Mouse (Mus musculus): ENCODE measurements around the gene Ssbp4.
"Not testable (repeated sequence)": the region's sequence is repeated elsewhere in the genome, so short reads cannot be mapped to it uniquely, and the experiment has no call there.

Gene Ssbp4

DNA sequence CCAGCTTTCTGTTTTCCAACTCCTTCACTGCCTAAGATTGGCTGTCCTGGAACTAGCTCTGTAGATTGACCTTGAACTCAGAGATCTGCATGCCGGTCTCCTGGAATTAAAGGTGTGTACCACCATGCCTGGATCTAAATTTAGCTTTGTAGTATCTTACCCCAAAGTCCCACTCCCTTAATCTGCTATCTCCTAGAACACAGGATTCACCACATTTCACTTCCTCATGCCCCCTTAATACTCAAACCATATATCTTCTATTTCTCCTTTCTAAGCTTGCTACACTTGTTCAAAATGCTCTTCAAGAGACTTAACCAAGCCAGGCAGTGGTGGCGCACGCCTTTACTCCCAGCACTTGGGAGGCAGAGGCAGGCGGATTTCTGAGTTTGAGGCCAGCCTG, 20.7 kb downstream of the Ssbp4 start:
- not testable (repeated sequence) for DNase-seq (ENCODE audit: low spot score)

- DNase-seq (ENCODE audit: low spot score), result no peak
These were observed 23.4 kb downstream of the Ssbp4 start for GRCm38 (mm10) chr8:70585258-70585652.

- no peak for DNase-seq (ENCODE audit: low spot score)
These were observed 23.9 kb downstream of the Ssbp4 start for GRCm38 (mm10) chr8:70584606-70585257.

GRCm38 (mm10) chr8:70583476-70584387, 24.9 kb downstream of the Ssbp4 start:
- DNase-seq (ENCODE audit: low spot score), result no peak

DNA sequence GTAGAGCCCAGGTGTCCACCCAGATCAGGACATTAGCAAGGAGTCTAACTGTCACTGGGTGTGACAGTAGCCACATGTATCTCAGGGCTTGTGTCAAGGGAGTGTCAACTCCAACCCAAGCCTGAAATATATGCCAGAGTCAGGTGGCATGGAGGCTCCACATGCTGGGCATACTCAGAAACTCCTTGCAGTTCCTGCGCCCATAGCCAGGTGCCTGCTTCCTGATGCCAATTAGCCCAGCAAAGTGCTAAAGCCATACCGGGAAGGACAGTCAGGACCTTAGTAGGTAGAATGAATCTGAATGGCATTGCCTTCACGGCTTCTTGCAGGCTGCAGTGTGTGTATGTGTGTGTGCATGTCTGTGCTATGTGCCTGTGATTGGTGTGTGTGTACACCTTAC, 31.5 kb downstream of the Ssbp4 start:
- no peak for DNase-seq (ENCODE audit: low spot score)

GRCm38 (mm10) chr8:70574915-70575314, 33.8 kb downstream of the Ssbp4 start:
- no peak for DNase-seq (ENCODE audit: low spot score)

- DNase-seq (ENCODE audit: low spot score), result no peak
These were observed 34.4 kb downstream of the Ssbp4 start for GRCm38 (mm10) chr8:70574302-70574701.

- DNase-seq (ENCODE audit: low spot score), result no peak
These were observed 37.7 kb downstream of the Ssbp4 start for GRCm38 (mm10) chr8:70570990-70571389.

GRCm38 (mm10) chr8:70570360-70570759, 38.3 kb downstream of the Ssbp4 start:
- no peak for DNase-seq (ENCODE audit: low spot score)

DNA sequence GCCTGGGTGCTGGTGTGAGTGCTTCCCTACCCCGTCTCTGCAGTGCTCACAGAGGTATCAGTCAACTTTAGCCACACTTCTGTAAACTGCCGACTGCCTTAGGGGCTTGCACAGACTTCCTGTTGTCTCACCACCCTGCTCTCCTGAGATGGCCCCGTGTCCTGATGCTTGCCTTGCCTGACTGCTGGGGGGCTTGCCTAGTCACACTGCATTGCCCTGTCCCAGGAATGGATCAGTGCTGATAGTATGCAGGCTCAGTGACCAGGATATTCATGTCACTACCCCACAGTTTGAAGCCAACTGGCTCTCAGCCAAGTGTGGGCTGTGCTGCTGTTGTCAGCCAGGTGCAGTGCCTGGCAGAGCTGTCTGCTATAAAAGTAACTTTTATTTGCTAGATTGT, 43.1 kb downstream of the Ssbp4 start:
- DNase-seq (ENCODE audit: low spot score), result no peak

- DNase-seq (ENCODE audit: low spot score), result no peak
These were observed 43.9 kb downstream of the Ssbp4 start for GRCm38 (mm10) chr8:70564696-70565235.

DNA sequence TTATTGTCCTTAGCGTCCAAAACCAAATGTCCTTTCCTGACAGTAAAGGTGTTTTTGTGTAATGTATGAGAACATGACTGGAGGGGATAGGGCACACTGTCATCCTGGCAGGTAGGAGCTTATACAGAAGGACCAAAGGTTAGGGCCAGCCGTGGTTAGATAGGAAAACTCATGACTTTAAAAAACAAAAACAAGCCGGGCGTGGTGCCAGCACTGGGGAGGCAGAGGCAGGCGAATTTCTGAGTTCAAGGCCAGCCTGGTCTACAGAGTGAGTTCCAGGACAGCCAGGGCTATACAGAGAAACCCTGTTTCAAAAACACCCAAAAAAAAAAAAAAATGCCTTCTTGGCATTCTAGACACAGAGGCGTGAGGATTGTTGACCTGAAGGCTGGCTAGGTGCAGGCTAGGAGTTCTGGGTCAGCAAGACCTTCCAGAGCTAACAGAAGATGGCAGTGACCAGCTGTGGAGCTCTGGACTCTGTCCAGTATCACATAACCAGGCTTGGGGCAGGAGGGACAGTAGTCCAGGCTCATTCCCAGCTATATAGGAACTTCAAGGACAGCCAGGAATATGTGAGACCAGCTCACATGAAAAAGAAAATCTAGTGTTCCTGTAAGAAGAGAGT, 44.8 kb downstream of the Ssbp4 start:
- DNase-seq (ENCODE audit: low spot score), result no peak

DNA sequence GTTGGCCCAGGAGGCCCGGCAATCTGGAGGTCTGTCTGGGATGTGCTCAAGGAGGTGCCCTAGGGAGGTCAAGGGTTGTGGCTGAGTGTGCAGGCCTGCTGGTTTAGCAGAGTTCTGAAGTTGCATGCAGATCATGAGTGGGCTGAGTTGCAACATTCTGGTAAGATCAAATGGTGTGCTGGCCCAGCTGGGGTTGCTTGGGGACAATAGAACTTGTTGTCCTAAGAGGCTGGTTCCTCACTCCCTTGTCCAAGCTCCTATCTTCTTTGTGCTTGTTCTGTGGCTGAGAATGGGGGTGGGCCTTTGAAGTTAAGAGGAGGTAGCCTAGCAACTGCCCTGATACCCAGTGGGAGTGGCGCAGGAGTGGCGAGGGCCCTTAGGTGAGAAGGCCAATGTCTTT, 45.9 kb downstream of the Ssbp4 start:
- DNase-seq (ENCODE audit: low spot score), result no peak

GRCm38 (mm10) chr8:70561809-70562535, 46.7 kb downstream of the Ssbp4 start:
- no peak for DNase-seq (ENCODE audit: low spot score)

DNA sequence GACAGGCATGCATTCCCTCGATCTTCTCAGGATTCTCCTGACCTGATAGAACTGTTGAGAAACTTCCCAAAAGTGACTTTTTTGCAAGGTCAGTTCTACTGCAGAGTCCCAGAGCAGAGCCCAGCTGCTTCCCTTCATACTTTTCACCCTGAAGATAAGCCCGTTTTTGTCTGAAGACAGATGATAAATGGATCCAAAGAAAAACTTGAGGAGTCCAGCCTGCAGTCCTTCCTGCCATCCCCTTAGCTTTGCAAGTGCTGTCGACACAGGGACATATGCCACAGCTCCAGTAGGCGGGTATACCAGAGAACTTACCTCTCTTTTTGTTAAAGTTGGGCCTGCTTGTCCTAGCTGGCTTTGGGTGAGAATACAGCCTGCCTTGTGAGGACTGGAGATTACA, 47.3 kb downstream of the Ssbp4 start:
- no peak for DNase-seq (ENCODE audit: low spot score)

DNA sequence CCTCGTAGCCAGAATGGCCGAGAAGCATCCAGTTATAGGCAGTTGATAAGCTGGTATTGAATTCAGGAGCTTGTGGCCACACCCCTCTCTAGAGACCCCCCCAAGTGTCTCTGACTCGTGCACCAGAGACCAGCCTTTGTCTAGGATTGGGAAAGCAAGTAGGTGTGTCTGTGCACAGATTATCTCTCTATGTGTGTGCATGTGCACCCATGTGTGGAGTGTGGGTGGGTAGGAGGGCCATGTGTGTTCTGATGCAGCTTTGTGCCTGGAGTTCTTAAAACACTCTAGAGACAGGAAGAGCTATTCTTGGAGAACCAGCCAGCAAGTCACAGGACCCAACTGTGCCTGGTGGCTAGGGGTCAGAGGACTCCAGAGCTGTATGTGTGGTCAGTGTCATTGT, 48.1 kb downstream of the Ssbp4 start:
- no peak for DNase-seq (ENCODE audit: low spot score)

- DNase-seq (ENCODE audit: low spot score), result no peak
These were observed 48.6 kb downstream of the Ssbp4 start for GRCm38 (mm10) chr8:70560096-70560495.

GRCm38 (mm10) chr8:70558983-70559382, 49.7 kb downstream of the Ssbp4 start:
- DNase-seq (ENCODE audit: low spot score), result no peak

GRCm38 (mm10) chr8:70558334-70558733, 50.3 kb downstream of the Ssbp4 start:
- DNase-seq (ENCODE audit: low spot score), result no peak

GRCm38 (mm10) chr8:70555079-70555747, 53.5 kb downstream of the Ssbp4 start:
- no peak for DNase-seq (ENCODE audit: low spot score)

DNA sequence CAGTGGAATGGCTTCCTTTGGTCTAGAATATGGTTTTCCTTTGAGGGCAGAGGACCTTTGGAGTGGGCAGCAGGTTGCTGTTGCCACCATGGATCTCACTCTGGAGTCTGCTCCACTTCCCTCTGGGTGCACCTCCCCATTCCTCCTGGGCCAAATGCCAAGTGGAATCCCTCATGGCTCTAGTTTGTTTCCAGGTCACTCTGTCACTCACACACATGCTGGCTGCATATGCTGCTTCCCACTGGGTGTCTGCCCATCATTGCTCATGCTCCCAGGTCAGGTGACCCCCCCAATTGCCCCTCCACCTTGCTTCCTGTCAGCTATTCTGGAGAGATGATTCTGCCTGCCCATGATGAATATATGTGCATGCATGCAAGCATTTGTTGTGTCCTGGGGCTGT, 54.9 kb downstream of the Ssbp4 start:
- no peak for DNase-seq (ENCODE audit: low spot score)
